Mouse (Mus musculus) midbrain, embryonic 14.5 days (tissue): ENCODE results near the gene Trp73. TPM values are rescaled to one million over a fixed set of nuclear protein-coding genes. Genes with fewer than 3 reads are reported as not detected.

Experiments used
- ATAC-seq: fragments of 200-750 bp; cut with Nextera tagmentation; 2 replicates; pipeline ENCODE4 v1.8.0; 2017; ENCODE audit warnings: moderate number of reproducible peaks, moderate library complexity; ENCODE audit not compliant: low FRiP score, low TSS enrichment
- DNase-seq: peaks from one replicate; pipeline ENCODE4 v3.0.0-alpha.2; 2015
- H3K27ac ChIP-seq: fragments of 300-500 bp; sonication (generic); replicated peaks from 2 replicates; pipeline ENCODE4 v1.5.1; 2014; ENCODE audit warnings: mild to moderate bottlenecking, low read depth, low read length, moderate library complexity
- H3K27me3 ChIP-seq: fragments of 300-500 bp; sonication (generic); 2 replicates; pipeline ENCODE4 v1.6.1; 2014; ENCODE audit warnings: low read length, control low read depth, mixed read lengths; ENCODE audit not compliant: control insufficient read depth, insufficient read depth
- H3K36me3 ChIP-seq: fragments of 300-500 bp; sonication (generic); 2 replicates; pipeline ENCODE4 v1.6.1; 2014; ENCODE audit warnings: low read length, control low read depth; ENCODE audit not compliant: control insufficient read depth, insufficient read depth
- H3K4me1 ChIP-seq: fragments of 300-500 bp; sonication (generic); 2 replicates; pipeline ENCODE4 v1.6.1; 2014; ENCODE audit warnings: mild to moderate bottlenecking, antibody characterized with exemption, low read length, control low read depth; ENCODE audit not compliant: control insufficient read depth, insufficient read depth
- H3K4me2 ChIP-seq: fragments of 300-500 bp; sonication (generic); 2 replicates; pipeline ENCODE4 v1.6.1; 2014; ENCODE audit warnings: mild to moderate bottlenecking, low read length, moderate library complexity
- H3K4me3 ChIP-seq: fragments of 300-500 bp; sonication (generic); replicated peaks from 2 replicates; pipeline ENCODE4 v1.5.1; 2014; ENCODE audit warnings: low read depth, low read length
- H3K9ac ChIP-seq: fragments of 300-500 bp; sonication (generic); replicated peaks from 2 replicates; pipeline ENCODE4 v1.6.1; 2014; ENCODE audit warnings: mild to moderate bottlenecking, low read length, moderate library complexity
- H3K9me3 ChIP-seq: fragments of 300-500 bp; sonication (generic); 2 replicates; pipeline ENCODE4 v1.6.1; 2016; ENCODE audit warnings: low read length, control low read depth, mixed read lengths; ENCODE audit not compliant: control insufficient read depth
- WGBS: fragments of 180-500 bp; shearing (Covaris S2); extraction: QIAGEN DNeasy Blood & Tissue Kit; methylation state at CpG from one replicate; pipeline ENCODE4 v1.1.7; 2014; 5-methylcytosine and 5-hydroxymethylcytosine counted together
- polyA plus RNA-seq: library from polyadenylated mRNA; unstranded; fragments of >200 nt; fragmentation: Nextera tagmentation; extraction: Ambion mirVana; gene quantifications from 2 replicates; pipeline ENCODE4 v1.2.1, GENCODE M21; 2014

The Trp73 gene
- polyA plus RNA-seq, 1 experiment from 2014 or later: 0.59 TPM

DNA sequence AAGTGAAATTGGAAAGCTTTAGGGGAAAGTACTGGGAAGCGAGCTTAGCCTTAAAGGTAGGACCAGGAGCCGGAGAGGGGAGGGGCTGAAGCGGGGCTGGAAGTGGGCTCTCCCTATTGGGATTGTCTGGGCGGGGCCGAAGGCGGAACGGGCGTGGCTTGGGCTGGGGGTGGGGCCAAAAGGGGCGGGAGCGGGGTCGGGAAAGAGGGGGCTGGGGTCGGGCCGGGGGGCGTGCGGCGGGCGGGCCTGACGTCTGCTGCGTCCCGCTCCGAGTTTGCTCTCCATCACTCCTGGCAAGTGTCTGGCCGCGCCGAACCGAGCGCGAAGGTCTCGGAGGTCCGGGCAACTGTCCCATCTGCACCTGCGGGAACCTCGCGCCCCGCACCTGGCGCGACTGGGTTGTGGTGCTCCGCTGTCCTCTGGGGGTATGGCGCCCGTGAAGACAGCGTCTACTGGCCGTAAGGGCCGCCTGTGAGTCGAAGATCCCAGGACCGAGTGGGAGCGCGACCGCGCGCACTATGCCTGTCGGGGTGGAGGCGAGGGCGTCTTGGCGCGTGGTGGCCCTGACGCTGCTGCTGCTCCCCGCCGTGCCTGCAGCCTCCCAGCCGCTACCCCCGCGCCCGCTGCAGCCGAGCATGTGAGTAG, 30.6 kb upstream of the Trp73 start, which contains the start of gene Megf6:
Gene Megf6, plus strand, starts transcription at position 225 of the 645 bp plus-strand sequence.
- ATAC-seq: peak; percentile 66; the same call in 1 of the 2 replicates
- peak within 1 kb of the TSS; percentile 93 for H3K4me2 ChIP-seq
- H3K4me1 ChIP-seq: peaks cover 13% of the 10 kb centered on the region
- peak within 1 kb of the TSS; percentile 49 for H3K9ac ChIP-seq
- DNase-seq: peak; percentile 70
- H3K27me3 ChIP-seq: peaks cover 31% of the 10 kb centered on the region
- H3K9me3 ChIP-seq: no peaks in the 10 kb centered on the region
- peak within 1 kb of the TSS; percentile 49 for H3K4me3 ChIP-seq
- WGBS: under 1% methylated on average over 55 of the region's 61 CpGs
- no peaks in the 10 kb centered on the region for H3K36me3 ChIP-seq
- no peak within 1 kb of the TSS for H3K27ac ChIP-seq

DNA sequence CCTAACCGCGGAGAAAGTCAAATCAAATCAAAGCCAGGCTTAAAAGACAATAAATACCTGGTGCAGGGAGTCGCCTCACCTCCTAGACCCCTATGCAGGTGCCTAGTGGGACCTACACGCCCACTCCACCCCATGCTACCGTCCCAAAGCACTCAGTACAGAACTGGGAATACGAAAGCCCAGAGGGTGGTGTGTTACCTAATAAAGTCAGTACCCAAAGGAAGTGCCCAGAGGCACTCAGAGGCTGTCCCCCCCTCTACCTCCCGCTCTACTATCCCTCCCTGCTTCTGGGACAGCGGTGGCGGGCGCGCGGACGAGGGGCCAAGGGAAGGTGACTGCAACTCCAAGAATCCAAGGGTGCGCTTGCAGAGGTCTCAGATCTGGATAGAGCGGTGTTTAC, 30.0 kb upstream of the Trp73 start:
- 2% methylated on average over 15 of the region's 15 CpGs for WGBS
- Histone ChIP-seq H3K27me3 (peaks cover 31% of the 10 kb centered on the region), H3K9me3 (no peaks in the 10 kb centered on the region), H3K4me1 (peaks cover 13% of the 10 kb centered on the region), H3K36me3 (no peaks in the 10 kb centered on the region), H3K27ac (no peak overlapping the region), H3K4me3 (peak overlapping the region; percentile 49), H3K4me2 (peak overlapping the region; percentile 93), H3K9ac (no peak overlapping the region)
- ATAC-seq (peak; percentile 9; the same call in 1 of the 2 replicates), DNase-seq (no peak)

DNA sequence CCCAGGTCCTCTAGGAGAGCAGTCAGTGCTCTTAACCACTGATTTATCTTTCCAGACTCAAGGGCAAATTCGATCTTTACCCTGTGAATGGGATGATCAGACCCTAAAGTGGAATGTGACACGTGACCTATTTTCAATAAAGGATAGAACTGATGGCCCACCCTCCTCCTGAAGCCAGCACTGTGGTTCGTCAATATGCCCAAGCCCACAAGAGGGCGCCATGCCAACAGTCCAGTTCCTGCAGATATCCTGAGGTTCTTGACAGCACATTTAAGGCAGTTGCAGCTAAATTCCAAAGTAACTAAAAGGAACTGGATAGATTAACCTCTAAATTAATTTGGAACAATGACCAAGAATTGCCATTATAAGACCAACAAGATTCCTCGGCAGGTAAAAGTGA, 27.0 kb upstream of the Trp73 start:
- H3K4me3 ChIP-seq: no peak overlapping the region
- 26% methylated on average over 5 of the region's 5 CpGs for WGBS

DNA sequence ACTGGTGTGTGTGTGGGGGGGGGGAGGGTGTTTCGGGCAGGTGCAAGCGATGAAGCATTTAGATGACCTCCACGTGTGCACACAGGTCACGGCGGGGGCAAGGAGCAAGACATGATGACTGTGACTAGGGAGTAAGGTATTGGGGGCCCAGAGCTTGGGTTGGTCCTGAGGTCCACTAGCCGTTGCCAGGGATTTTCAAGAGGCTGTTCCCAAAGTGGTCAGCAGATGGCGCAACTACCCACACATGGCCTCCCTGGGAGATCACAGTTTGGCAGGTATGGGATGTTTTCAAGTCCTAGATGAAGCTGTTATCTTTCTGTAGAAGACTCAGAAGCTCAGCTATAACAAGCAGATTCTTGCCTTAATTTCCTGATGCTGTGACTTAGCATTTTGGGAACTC, 23.3 kb upstream of the Trp73 start:
- H3K36me3 ChIP-seq: peaks cover 6% of the 10 kb centered on the region
- no peaks in the 10 kb centered on the region for H3K27me3 ChIP-seq
- no peak for ATAC-seq
- no peak overlapping the region for H3K4me2 ChIP-seq
- peaks cover 17% of the 10 kb centered on the region for H3K4me1 ChIP-seq
- no peak overlapping the region for H3K27ac ChIP-seq
- DNase-seq: peak; percentile 90
- no peak overlapping the region for H3K4me3 ChIP-seq
- WGBS: 17% methylated on average over 7 of the region's 7 CpGs
- no peak overlapping the region for H3K9ac ChIP-seq
- no peaks in the 10 kb centered on the region for H3K9me3 ChIP-seq

More for the DNA sequence above, 27.0 kb upstream of the Trp73 start:
- H3K27me3 ChIP-seq: peaks cover 31% of the 10 kb centered on the region
- H3K27ac ChIP-seq: no peak overlapping the region
- peak; percentile 67 for DNase-seq
- no peaks in the 10 kb centered on the region for H3K9me3 ChIP-seq
- no peak overlapping the region for H3K4me2 ChIP-seq
- no peak overlapping the region for H3K9ac ChIP-seq
- peaks cover 13% of the 10 kb centered on the region for H3K4me1 ChIP-seq
- H3K36me3 ChIP-seq: no peaks in the 10 kb centered on the region
- ATAC-seq: no peak

DNA sequence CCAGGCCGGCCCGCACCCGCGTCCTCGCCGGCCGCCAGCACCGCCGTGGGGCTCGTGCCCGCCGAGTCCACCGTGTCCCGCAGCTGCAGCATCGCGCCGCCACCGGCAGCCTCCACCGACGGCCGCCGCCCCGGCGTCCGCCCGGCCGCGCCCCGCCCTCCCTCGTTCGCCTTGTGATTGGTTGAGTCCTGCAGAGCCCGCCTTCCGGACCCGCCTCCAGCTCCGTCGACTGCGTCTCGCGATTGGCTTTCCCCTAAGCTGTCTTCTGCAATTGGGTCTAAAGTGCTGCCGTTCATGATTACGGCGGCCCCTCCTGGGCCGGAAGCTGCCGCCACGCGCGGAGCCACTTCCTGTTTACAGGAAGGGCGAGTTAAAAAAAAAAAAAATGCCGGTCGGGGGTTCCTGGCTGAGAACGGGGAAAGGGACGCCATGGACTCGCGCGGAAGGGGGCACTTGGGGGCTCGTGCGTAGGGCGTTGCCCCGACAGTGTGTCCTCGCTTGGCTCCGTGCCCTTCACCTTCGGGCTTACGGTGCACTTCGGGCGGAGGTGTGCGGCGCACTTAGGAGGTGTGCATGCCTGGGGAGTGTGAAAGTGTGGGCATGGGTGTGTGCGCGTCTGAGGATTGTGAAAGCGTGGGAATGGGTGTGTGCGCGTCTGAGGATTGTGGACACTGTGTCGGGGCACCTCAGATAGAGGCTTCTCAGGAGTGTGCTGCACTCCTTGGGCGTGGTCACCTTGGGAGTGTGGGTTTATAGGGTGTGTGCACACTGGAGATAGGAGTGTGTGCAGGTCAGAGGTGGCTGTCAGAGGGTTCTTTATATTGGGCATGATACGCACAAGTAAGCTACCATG, 20.8 kb upstream of the Trp73 start, which contains the start of gene Tprgl:
Gene Tprgl, minus strand, starts transcription at position 129 of the 853 bp plus-strand sequence.
- Histone ChIP-seq H3K27me3 (no peaks in the 10 kb centered on the region), H3K4me2 (peak within 1 kb of the TSS; percentile 92), H3K9ac (peak within 1 kb of the TSS; percentile 81), H3K4me1 (peaks cover 17% of the 10 kb centered on the region), H3K27ac (peak within 1 kb of the TSS; percentile 70), H3K36me3 (peaks cover 31% of the 10 kb centered on the region), H3K9me3 (no peaks in the 10 kb centered on the region), H3K4me3 (peak within 1 kb of the TSS; percentile 87)
- WGBS: under 1% methylated on average over 67 of the region's 75 CpGs
- peak; percentile 95 for ATAC-seq
- peak; percentile 98 for DNase-seq

DNA sequence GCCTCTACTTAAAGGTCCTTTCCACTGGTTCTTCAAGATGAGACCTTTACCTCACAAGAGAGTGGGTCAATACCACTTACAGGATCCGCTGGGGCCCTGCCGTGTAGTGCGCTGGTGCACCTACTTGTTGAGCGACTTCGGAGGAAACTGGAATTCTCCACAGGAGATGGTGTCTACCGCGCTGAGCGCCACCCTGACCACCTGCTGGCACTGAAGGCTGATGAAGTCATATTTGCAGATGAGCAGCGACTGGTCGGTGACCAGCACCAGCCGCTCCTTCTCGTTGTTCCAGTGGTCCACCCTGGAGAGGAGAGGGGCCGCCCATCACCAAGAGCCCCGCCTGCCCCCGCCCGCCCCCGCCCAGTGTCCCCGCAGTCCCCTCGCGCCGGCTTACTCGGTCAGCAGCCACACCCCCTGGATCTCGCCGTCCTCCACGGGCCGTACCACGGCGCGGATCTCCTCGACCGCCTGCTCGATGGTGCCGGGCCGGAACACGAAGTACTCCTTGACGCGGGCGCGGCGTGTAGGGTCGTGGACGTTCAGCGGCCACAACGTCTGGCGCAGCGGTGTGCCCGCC, 20.0 kb upstream of the Trp73 start:
- H3K4me1 ChIP-seq: peaks cover 17% of the 10 kb centered on the region
- no peaks in the 10 kb centered on the region for H3K27me3 ChIP-seq
- peak; percentile 41 for DNase-seq
- H3K9me3 ChIP-seq: no peaks in the 10 kb centered on the region
- peak overlapping the region; percentile 77 for H3K4me2 ChIP-seq
- peaks cover 39% of the 10 kb centered on the region for H3K36me3 ChIP-seq
- H3K9ac ChIP-seq: peak overlapping the region; percentile 81
- ATAC-seq: peak; percentile 68
- H3K27ac ChIP-seq: peak overlapping the region; percentile 70
- WGBS: 2% methylated on average over 47 of the region's 47 CpGs
- peak overlapping the region; percentile 87 for H3K4me3 ChIP-seq

DNA sequence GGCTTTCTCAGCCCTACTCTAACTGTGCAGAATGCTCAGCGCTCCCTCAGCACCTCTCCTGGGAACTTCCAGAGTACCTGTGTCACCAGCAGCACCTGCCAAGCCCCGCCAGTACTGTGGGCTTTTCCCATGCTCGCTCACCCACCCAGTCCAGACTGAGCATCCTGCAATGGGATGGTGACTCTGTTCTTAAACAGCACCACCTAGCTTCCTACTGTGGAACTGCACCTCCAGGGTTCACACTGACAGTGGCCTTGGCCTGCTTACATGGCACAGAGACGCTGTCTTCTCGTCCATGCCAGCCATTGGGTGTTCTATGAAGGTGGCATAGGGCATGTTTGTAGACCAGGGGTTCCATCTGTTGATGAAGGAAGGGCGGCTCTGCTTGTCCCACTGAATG, 19.0 kb upstream of the Trp73 start:
- WGBS: 18% methylated on average over 6 of the region's 6 CpGs
- Histone ChIP-seq H3K9me3 (no peaks in the 10 kb centered on the region), H3K4me2 (peak overlapping the region; percentile 77), H3K9ac (no peak overlapping the region), H3K4me1 (peaks cover 17% of the 10 kb centered on the region), H3K36me3 (peaks cover 49% of the 10 kb centered on the region), H3K4me3 (0 out of 2 replicates have a peak overlapping the region, but pooled peaks have one; percentile 87), H3K27ac (no peak overlapping the region), H3K27me3 (no peaks in the 10 kb centered on the region)
- DNase-seq (peak; percentile 91), ATAC-seq (no peak)

DNA sequence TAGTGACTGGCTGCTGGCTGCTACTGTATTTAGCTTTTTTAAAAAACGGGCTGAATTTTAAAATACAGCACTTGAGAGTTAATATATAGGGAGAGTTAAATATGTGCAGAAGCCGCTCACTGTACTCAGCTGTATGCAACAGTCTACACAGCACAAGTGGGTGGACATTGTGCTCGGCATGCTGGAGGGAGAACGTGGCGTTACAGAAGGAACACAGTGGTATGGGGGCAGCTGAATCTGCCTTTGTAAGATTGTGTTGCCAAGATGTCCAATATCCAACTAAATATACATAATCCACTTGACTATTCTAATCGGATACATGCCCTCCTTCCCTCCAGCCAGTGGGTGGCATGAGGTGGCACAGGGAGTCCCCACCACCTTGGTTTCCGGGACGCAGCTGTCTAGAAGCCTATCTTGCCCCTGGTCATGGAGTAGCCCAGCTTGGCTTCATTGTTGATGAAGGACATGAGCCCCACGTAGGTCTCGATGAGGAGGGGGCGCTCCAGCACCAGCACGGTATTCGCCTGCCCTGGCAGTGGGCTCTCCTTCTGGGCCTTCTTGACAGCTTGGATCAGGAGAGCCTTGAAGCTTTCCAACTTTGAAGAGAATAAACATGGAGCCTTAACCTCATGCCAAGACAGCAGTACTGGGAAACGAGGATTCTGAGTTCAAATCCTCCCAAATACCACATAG, 18.1 kb upstream of the Trp73 start:
- no peak overlapping the region for H3K4me2 ChIP-seq
- no peaks in the 10 kb centered on the region for H3K9me3 ChIP-seq
- WGBS: 93% methylated on average over 14 of the region's 14 CpGs
- no peak overlapping the region for H3K27ac ChIP-seq
- no peak overlapping the region for H3K4me3 ChIP-seq
- ATAC-seq (no peak), DNase-seq (no peak)
- H3K4me1 ChIP-seq: peaks cover 17% of the 10 kb centered on the region
- no peaks in the 10 kb centered on the region for H3K27me3 ChIP-seq
- no peak overlapping the region for H3K9ac ChIP-seq
- peaks cover 55% of the 10 kb centered on the region for H3K36me3 ChIP-seq
